Mouse (Mus musculus) spleen, adult 2 months (tissue): ENCODE measurements around the gene Kpna1.

Experiments
- CTCF ChIP-seq: fragments of 200-500 bp; IDR thresholded peaks from 2 replicates; pipeline ENCODE4 v1.5.1; 2011; ENCODE audit warnings: mild to moderate bottlenecking, inconsistent platforms; ENCODE audit not compliant: insufficient read depth, insufficient read length, insufficient replicate concordance; ENCODE audit errors: extremely low read depth
- POLR2A ChIP-seq: fragments of 200-500 bp; IDR thresholded peaks from 2 replicates; pipeline ENCODE4 v1.6.1; 2011; ENCODE audit warnings: low read depth, low read length, inconsistent platforms

- TF ChIP-seq POLR2A, result no peak
- TF ChIP-seq CTCF, result no peak
Observed at GRCm38 (mm10) chr16:36063315-36063714, 84.8 kb downstream of the Kpna1 start.
